Mouse (Mus musculus): ENCODE data around the gene Nudt4. TPM values are rescaled to one million over a fixed set of nuclear protein-coding genes. Genes with fewer than 3 reads are reported as not detected.

The Nudt4 gene
- total and polyA plus RNA-seq, 3 experiments, result 21.1 to 35.7 TPM; not detected in 1

DNA sequence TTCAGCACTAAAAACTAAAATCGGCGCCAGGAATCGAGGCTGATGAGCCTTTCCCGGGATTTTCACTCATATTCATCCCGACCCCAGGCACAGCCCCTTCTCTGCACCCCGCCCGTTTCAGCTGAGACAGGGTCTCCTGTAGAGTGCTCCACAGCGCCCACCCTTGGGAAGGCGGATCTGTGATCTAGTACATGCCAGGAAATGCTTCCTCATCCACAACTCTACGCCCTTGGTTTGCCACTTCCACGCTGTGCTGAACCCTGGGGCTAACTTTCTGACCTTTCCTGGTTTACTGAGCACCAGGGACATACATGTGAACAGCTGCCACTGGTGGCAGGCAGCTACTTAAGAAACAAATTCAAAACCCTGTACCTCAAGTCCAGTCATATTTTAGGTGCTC, 8.1 kb downstream of the Nudt4 start:
- Histone ChIP-seq H3K27ac (ENCODE audit: control insufficient read depth, low read depth, low read length) (no peak overlapping the region), H3K36me3 (ENCODE audit: control insufficient read depth in 1 of 2, insufficient read depth in 2 of 2, low read length in 2 of 2) (no peaks in the 10 kb centered on the region; a peak in 1 of 4 replicates), H3K4me3 (ENCODE audit: control insufficient read depth in 1 of 2, insufficient read depth in 1 of 2, low read depth in 2 of 2, low read length in 2 of 2) (no peak overlapping the region), H3K27me3 (ENCODE audit: control insufficient read depth in 1 of 2, insufficient read depth in 2 of 2, low read length in 2 of 2) (no peaks in the 10 kb centered on the region), H3K79me2 (ENCODE audit: control insufficient read depth, insufficient read depth, low read length, poor library complexity) (peaks cover 8% of the 10 kb centered on the region; the same call in 1 of the 2 replicates), H3K9ac (ENCODE audit: control insufficient read depth, low read depth, low read length, poor library complexity, severe bottlenecking) (no peak overlapping the region), H3K9me3 (replicated peaks; ENCODE audit: insufficient read depth, low read length) (no peaks in the 10 kb centered on the region), H3K4me1 (ENCODE audit: control insufficient read depth in 1 of 2, insufficient read depth in 2 of 2, low read length in 2 of 2) (no peaks in the 10 kb centered on the region)
- no peak for DNase-seq (ENCODE audit: low read depth, low spot score)
- TF ChIP-seq MEF2A (IDR thresholded peaks at IDR 0.05; ENCODE audit: extremely low read depth, insufficient replicate concordance, low read depth, low read length, poor library complexity, severe bottlenecking) (no peak), EP300 (IDR thresholded peaks at IDR 0.05; ENCODE audit: low read depth in 1 of 2, low read length in 2 of 2) (no peak), TCF12 (IDR thresholded peaks at IDR 0.05; ENCODE audit: low read depth, low read length) (no peak), RAD21 (IDR thresholded peaks at IDR 0.05; ENCODE audit: low read depth, low read length) (no peak), KAT2A (conservative IDR thresholded peaks at IDR 0.05; ENCODE audit: low read depth, low read length) (no peak), BHLHE40 (IDR thresholded peaks at IDR 0.05; ENCODE audit: borderline replicate concordance, low read depth, low read length) (no peak), UBTF (IDR thresholded peaks at IDR 0.05; ENCODE audit: borderline replicate concordance, insufficient read depth, low read depth, low read length) (no peak), MAFK (IDR thresholded peaks at IDR 0.05; ENCODE audit: borderline replicate concordance, low read depth, low read length) (no peak), MYC (IDR thresholded peaks at IDR 0.05; ENCODE audit: low read depth, low read length) (no peak), ETS1 (IDR thresholded peaks at IDR 0.05; ENCODE audit: low read depth, low read length) (no peak), USF2 (IDR thresholded peaks at IDR 0.05; ENCODE audit: borderline replicate concordance in 1 of 2, insufficient read depth in 1 of 2, low read depth in 1 of 2, low read length in 2 of 2) (no peak), CHD1 (IDR thresholded peaks at IDR 0.05; ENCODE audit: low read depth, low read length) (no peak), SMC3 (IDR thresholded peaks at IDR 0.05; ENCODE audit: low read depth, low read length) (no peak), NELFE (IDR thresholded peaks at IDR 0.05; ENCODE audit: low read depth, low read length) (no peak), POLR2AphosphoS5 (IDR thresholded peaks at IDR 0.05; ENCODE audit: borderline replicate concordance, low read depth, low read length) (no peak), RCOR1 (IDR thresholded peaks at IDR 0.05; ENCODE audit: low read depth, low read length) (no peak)

DNA sequence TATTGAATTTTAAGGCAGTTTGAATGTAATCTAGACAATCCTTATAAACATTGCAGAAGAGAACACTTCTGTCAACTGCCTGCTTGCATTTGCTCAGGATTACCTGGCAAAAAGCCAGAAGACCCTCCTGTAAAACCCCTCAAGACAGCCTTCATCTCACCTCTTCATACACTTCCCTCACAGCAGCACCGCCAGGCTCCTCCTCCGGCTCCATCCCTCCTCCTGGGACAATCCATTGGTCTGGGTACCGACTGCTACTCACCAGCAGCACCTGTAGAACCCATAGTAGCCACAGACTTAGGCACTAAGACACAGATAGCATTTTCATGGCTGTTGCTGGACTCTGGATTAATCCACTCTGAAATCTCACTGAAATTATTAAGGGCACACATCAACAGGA, 11.6 kb downstream of the Nudt4 start:
- no peak for TF ChIP-seq KAT2A (conservative IDR thresholded peaks at IDR 0.05; ENCODE audit: low read depth, low read length)
- TF ChIP-seq RCOR1 (IDR thresholded peaks at IDR 0.05; ENCODE audit: low read depth, low read length), result no peak
- no peak for TF ChIP-seq HCFC1 (IDR thresholded peaks at IDR 0.05; ENCODE audit: low read depth, low read length)
- no peak for TF ChIP-seq CHD2 (IDR thresholded peaks at IDR 0.05; ENCODE audit: low read length)
- no peak for TF ChIP-seq MAX (IDR thresholded peaks at IDR 0.05; ENCODE audit: low read length)
- no peak for TF ChIP-seq MYB (IDR thresholded peaks at IDR 0.05; ENCODE audit: low read depth, low read length)
- TF ChIP-seq MEF2A (IDR thresholded peaks at IDR 0.05; ENCODE audit: extremely low read depth, insufficient replicate concordance, low read depth, low read length, poor library complexity, severe bottlenecking), result no peak
- TF ChIP-seq USF2 (IDR thresholded peaks at IDR 0.05; ENCODE audit: borderline replicate concordance in 1 of 2, insufficient read depth in 1 of 2, low read depth in 1 of 2, low read length in 2 of 2), result no peak
- no peak for TF ChIP-seq E2F4 (IDR thresholded peaks at IDR 0.05; ENCODE audit: borderline replicate concordance, low read depth, low read length)
- TF ChIP-seq TAL1 (IDR thresholded peaks at IDR 0.05; ENCODE audit: low read length), result no peak
- TF ChIP-seq MXI1 (IDR thresholded peaks at IDR 0.05; ENCODE audit: low read depth, low read length), result no peak
- no peak for TF ChIP-seq SMC3 (IDR thresholded peaks at IDR 0.05; ENCODE audit: low read depth, low read length)
- TF ChIP-seq ZMIZ1 (IDR thresholded peaks at IDR 0.05; ENCODE audit: low read depth, low read length), result no peak
- TF ChIP-seq MAFK (IDR thresholded peaks at IDR 0.05; ENCODE audit: borderline replicate concordance, low read depth, low read length), result no peak
- H3K4me1 ChIP-seq (ENCODE audit: control insufficient read depth in 1 of 2, insufficient read depth in 2 of 2, low read length in 2 of 2), result no peaks in the 10 kb centered on the region
- peaks cover 2% of the 10 kb centered on the region; the same call in 1 of the 2 replicates for H3K79me2 ChIP-seq (ENCODE audit: control insufficient read depth, insufficient read depth, low read length, poor library complexity)
- no peak overlapping the region for H3K27ac ChIP-seq (ENCODE audit: control insufficient read depth, low read depth, low read length)
- no peak overlapping the region for H3K4me3 ChIP-seq (ENCODE audit: control insufficient read depth in 1 of 2, insufficient read depth in 1 of 2, low read depth in 2 of 2, low read length in 2 of 2)
- DNase-seq (ENCODE audit: low read depth, low spot score), result no peak
- H3K9me3 ChIP-seq (replicated peaks; ENCODE audit: insufficient read depth, low read length), result no peaks in the 10 kb centered on the region
- H3K27me3 ChIP-seq (ENCODE audit: control insufficient read depth in 1 of 2, insufficient read depth in 2 of 2, low read length in 2 of 2), result no peaks in the 10 kb centered on the region
- peaks cover 0 to 2% of the 10 kb centered on the region in 2 experiments; a peak in 2 of 4 replicates for H3K36me3 ChIP-seq (ENCODE audit: control insufficient read depth in 1 of 2, insufficient read depth in 2 of 2, low read length in 2 of 2)
- no peak overlapping the region for H3K9ac ChIP-seq (ENCODE audit: control insufficient read depth, low read depth, low read length, poor library complexity, severe bottlenecking)

All from MEL (cell line).